In genomic region chr19:3945872-3946564, GRCm38 (mm10) we compare ENCODE assay signal across 9 mouse cellular contexts. TPM values are rescaled to one million over a fixed set of nuclear protein-coding genes. Genes with fewer than 3 reads are reported as not detected.
DNase-seq lines count a peak whose midpoint lies in the region; ATAC-seq and TF ChIP-seq lines count a peak whose summit lies in the region.
"Had no signal": no experiment of that assay in that cellular context is flagged by ENCODE, and none has a peak within 500 bp of the region (broad histone marks: within the 10 kb centered on the region; RNA-seq: fewer than 3 reads in every experiment).

No protein-coding gene starts in this region.

- H3K27ac ChIP-seq in heart, embryonic 15.5 days = peak overlapping the region; percentile 56
- no peak overlapping the region for H3K27ac ChIP-seq in midbrain, postnatal 0 days (ENCODE audit: low read depth, low read length)

- no peaks in the 10 kb centered on the region for H3K36me3 ChIP-seq in heart, embryonic 15.5 days
- H3K36me3 ChIP-seq in midbrain, postnatal 0 days (ENCODE audit: insufficient read depth, low read length) = no peaks in the 10 kb centered on the region

- 15% methylated on average over 10 of the region's 10 CpGs for WGBS in heart, embryonic 15.5 days
- 36% methylated on average over 10 of the region's 10 CpGs for WGBS in midbrain, postnatal 0 days

- no peaks in the 10 kb centered on the region for H3K9me3 ChIP-seq in heart, embryonic 15.5 days (replicated peaks)
- H3K9me3 ChIP-seq in midbrain, postnatal 0 days (ENCODE audit: low read length) = no peaks in the 10 kb centered on the region

- H3K4me1 ChIP-seq in heart, embryonic 15.5 days (replicated peaks) = peaks cover 13% of the 10 kb centered on the region
- no peaks in the 10 kb centered on the region for H3K4me1 ChIP-seq in midbrain, postnatal 0 days (ENCODE audit: insufficient read depth, low read length)

- no peak for TF ChIP-seq CTCF in midbrain, postnatal 0 days (IDR thresholded peaks at IDR 0.05)

- H3K27me3 ChIP-seq in heart, embryonic 15.5 days = 0 out of 2 replicates have a peak, but pooled peaks cover 3% of the 10 kb centered on the region
- no peaks in the 10 kb centered on the region for H3K27me3 ChIP-seq in midbrain, postnatal 0 days (ENCODE audit: insufficient read depth, low read length)

- DNase-seq in lung, postnatal 36 days = peak; percentile 51
- DNase-seq in lung, adult 18-20 months = no peak
- DNase-seq in yolk sac, embryonic 10.5 days (ENCODE audit: low spot score) = peak; percentile 88
- no peak for DNase-seq in midbrain, postnatal 0 days (ENCODE audit: low spot score)
- no peak for DNase-seq in left cerebral cortex, postnatal 14 days (ENCODE audit: low spot score in 2 of 2)

- no peak overlapping the region for H3K4me3 ChIP-seq in heart, embryonic 15.5 days
- no peak overlapping the region for H3K4me3 ChIP-seq in midbrain, postnatal 0 days (ENCODE audit: low read depth, low read length)
- H3K4me3 ChIP-seq: erythroblast, embryonic 14.5 days had no signal

- intact Hi-C loops in left cerebral cortex, postnatal 14 days (cut with DNase I) = loop anchor here (1.0 to 2.0 kb wide), 2 partner anchors 35 to 66 kb away; partner anchors contain the start of gene Ndufv1

- no peak overlapping the region for H3K9ac ChIP-seq in heart, embryonic 15.5 days
- no peak overlapping the region for H3K9ac ChIP-seq in midbrain, postnatal 0 days (replicated peaks; ENCODE audit: low read length, poor library complexity, severe bottlenecking)

- peak; percentile 74 for ATAC-seq in heart, embryonic 15.5 days (replicated peaks; ENCODE audit: insufficient number of reproducible peaks, insufficient read depth, low FRiP score, low read depth)
- 0 out of 2 replicates have a peak, but pooled peaks have one; percentile 45 for ATAC-seq in megakaryocyte, adult 5-6 weeks (ENCODE audit: poor library complexity, severe bottlenecking)
- no peak for ATAC-seq in cerebellum, adult (ENCODE audit: insufficient number of reproducible peaks, low FRiP score, low TSS enrichment)
- no peak for ATAC-seq in midbrain, postnatal 0 days (ENCODE audit: low FRiP score)

- H3K4me2 ChIP-seq in heart, embryonic 15.5 days = no peak overlapping the region
- no peak overlapping the region for H3K4me2 ChIP-seq in midbrain, postnatal 0 days (ENCODE audit: low read depth, low read length, poor library complexity, severe bottlenecking)

RNA-seq across cellular contexts. Expression of gene Unc93b1, which starts 11.0 kb away (rescaled TPM):
- 15.0 and 21.8 TPM in 2 replicates for polyA plus RNA-seq in heart, embryonic 15.5 days (2015; fragmentation: Nextera tagmentation; extraction: Ambion mirVana)
- 242 and 258 TPM in 2 replicates for total RNA-seq in megakaryocyte, adult 5-6 weeks (2015)
- total RNA-seq in megakaryocyte, adult 5-6 weeks (2017) = 447 and 483 TPM in 2 replicates
- 13.0 and 23.2 TPM in 2 replicates for total RNA-seq in midbrain, postnatal 0 days (2014; rRNA removed)
- 11.2 and 12.4 TPM in 2 replicates for polyA plus RNA-seq in midbrain, postnatal 0 days (2015; fragmentation: Nextera tagmentation; extraction: Ambion mirVana)
- 10 to 100 TPM; 16.0 to 18.4 TPM for total RNA-seq in left cerebral cortex, postnatal 14 days (2021)

RNA-seq across cellular contexts. Expression of gene Aldh3b3, which starts 12.4 kb away (rescaled TPM):
- not detected in 2 replicates for polyA plus RNA-seq in heart, embryonic 15.5 days (2015; fragmentation: Nextera tagmentation; extraction: Ambion mirVana)
- total RNA-seq in megakaryocyte, adult 5-6 weeks (2015) = 1.4 and 2.7 TPM in 2 replicates
- 2.4 TPM in 2 replicates for total RNA-seq in megakaryocyte, adult 5-6 weeks (2017)
- not detected in 2 replicates for total RNA-seq in midbrain, postnatal 0 days (2014; rRNA removed)
- polyA plus RNA-seq in midbrain, postnatal 0 days (2015; fragmentation: Nextera tagmentation; extraction: Ambion mirVana) = not detected in 2 replicates
- total RNA-seq in left cerebral cortex, postnatal 14 days (2021) = under 1 TPM in 1 of 2 experiments, not detected in 1; 0.13 TPM
- polyA plus RNA-seq: erythroblast, embryonic 14.5 days had no signal

RNA-seq across cellular contexts. Expression of gene Aldh3b1, which starts 16.4 kb away (rescaled TPM):
- 1.6 and 4.0 TPM in 2 replicates for polyA plus RNA-seq in heart, embryonic 15.5 days (2015; fragmentation: Nextera tagmentation; extraction: Ambion mirVana)
- total RNA-seq in megakaryocyte, adult 5-6 weeks (2015) = 47.3 and 48.1 TPM in 2 replicates
- 104 TPM in 2 replicates for total RNA-seq in megakaryocyte, adult 5-6 weeks (2017)
- 1.3 and 3.7 TPM in 2 replicates for total RNA-seq in midbrain, postnatal 0 days (2014; rRNA removed)
- 2.1 and 2.8 TPM in 2 replicates for polyA plus RNA-seq in midbrain, postnatal 0 days (2015; fragmentation: Nextera tagmentation; extraction: Ambion mirVana)
- total RNA-seq in left cerebral cortex, postnatal 14 days (2021) = 1 to 10 TPM; 1.8 to 2.0 TPM
- polyA plus RNA-seq: erythroblast, embryonic 14.5 days had no signal

RNA-seq across cellular contexts. Expression of gene Aldh3b2, which starts 26.1 kb away (rescaled TPM):
- 0.16 and 1.2 TPM in 2 replicates for polyA plus RNA-seq in heart, embryonic 15.5 days (2015; fragmentation: Nextera tagmentation; extraction: Ambion mirVana)
- total RNA-seq in megakaryocyte, adult 5-6 weeks (2015) = 0.18 and 2.2 TPM in 2 replicates
- 0.28 and 0.55 TPM in 2 replicates for total RNA-seq in megakaryocyte, adult 5-6 weeks (2017)
- 2.4 and 2.8 TPM in 2 replicates for total RNA-seq in midbrain, postnatal 0 days (2014; rRNA removed)
- 2.6 TPM in 2 replicates for polyA plus RNA-seq in midbrain, postnatal 0 days (2015; fragmentation: Nextera tagmentation; extraction: Ambion mirVana)
- 1 to 10 TPM; 1.8 to 2.4 TPM for total RNA-seq in left cerebral cortex, postnatal 14 days (2021)

RNA-seq across cellular contexts. Expression of gene Ndufs8, which starts 33.4 kb away (rescaled TPM):
- polyA plus RNA-seq in heart, embryonic 15.5 days (2015; fragmentation: Nextera tagmentation; extraction: Ambion mirVana) = 371 and 387 TPM in 2 replicates
- total RNA-seq in megakaryocyte, adult 5-6 weeks (2015) = 213 and 215 TPM in 2 replicates
- total RNA-seq in megakaryocyte, adult 5-6 weeks (2017) = 60.4 and 83.5 TPM in 2 replicates
- 165 and 197 TPM in 2 replicates for total RNA-seq in midbrain, postnatal 0 days (2014; rRNA removed)
- 292 and 333 TPM in 2 replicates for polyA plus RNA-seq in midbrain, postnatal 0 days (2015; fragmentation: Nextera tagmentation; extraction: Ambion mirVana)
- total RNA-seq in left cerebral cortex, postnatal 14 days (2021) = 100 to 1,000 TPM; 134 to 149 TPM

Comparison
In these comparisons a context has a peak if more than half of its experiments do, and no peak if none do; other contexts are left out.
1. DNase-seq: peak in lung, postnatal 36 days (single experiment) and yolk sac, embryonic 10.5 days (single experiment); none in lung, adult 18-20 months (0 of 2), midbrain, postnatal 0 days (single experiment) and left cerebral cortex, postnatal 14 days (0 of 2).
2. ATAC-seq: peak in heart, embryonic 15.5 days (single experiment) and megakaryocyte, adult 5-6 weeks (single experiment); none in cerebellum, adult (single experiment) and midbrain, postnatal 0 days (single experiment).
3. RNA of gene Unc93b1, which starts 11.0 kb away (total RNA-seq): 242 to 483 TPM in megakaryocyte, adult 5-6 weeks; 13.0 to 23.2 TPM in midbrain, postnatal 0 days and 16.0 to 18.4 TPM in left cerebral cortex, postnatal 14 days; every median in the first group is over 10 times any median in the second.
4. RNA of gene Aldh3b1, which starts 16.4 kb away (total RNA-seq): 47.3 to 104 TPM in megakaryocyte, adult 5-6 weeks; 1.3 to 3.7 TPM in midbrain, postnatal 0 days and 1.8 to 2.0 TPM in left cerebral cortex, postnatal 14 days; every median in the first group is over 10 times any median in the second.